Mouse (Mus musculus) liver, adult 2 months (tissue): Measurements from ENCODE around the gene Ntn3. TPM values are rescaled to one million over a fixed set of nuclear protein-coding genes. Genes with fewer than 3 reads are reported as not detected.

Experiments used
- DNase-seq: peaks from one replicate; pipeline ENCODE4 v3.0.0-alpha.2; 2011; ENCODE audit warnings: low read depth, low spot score; ENCODE audit errors: extremely low read depth
- H3K27ac ChIP-seq: fragments of 200-500 bp; replicated peaks from 2 replicates; pipeline ENCODE4 v1.5.1; 2012; ENCODE audit warnings: low read depth, mild to moderate bottlenecking, control low read depth, inconsistent platforms, low read length; ENCODE audit not compliant: insufficient read depth
- H3K27me3 ChIP-seq: fragments of 200-500 bp; 2 replicates; pipeline ENCODE4 v1.6.1; 2012; ENCODE audit warnings: mild to moderate bottlenecking, moderate library complexity, low read length, inconsistent platforms; ENCODE audit not compliant: control insufficient read depth, insufficient read depth
- H3K36me3 ChIP-seq: fragments of 200-500 bp; 2 replicates; pipeline ENCODE4 v1.6.1; 2012; ENCODE audit warnings: low read length, inconsistent platforms; ENCODE audit not compliant: control insufficient read depth, insufficient read depth
- H3K4me1 ChIP-seq: fragments of 200-500 bp; 2 replicates; pipeline ENCODE4 v1.6.1; 2011; ENCODE audit warnings: low read length; ENCODE audit not compliant: control insufficient read depth, insufficient read depth
- H3K4me3 ChIP-seq: fragments of 200-500 bp; 2 replicates; pipeline ENCODE4 v1.5.1; 2011; ENCODE audit warnings: low read depth, mild to moderate bottlenecking, control low read depth, low read length, moderate library complexity; ENCODE audit not compliant: insufficient read depth
- H3K79me2 ChIP-seq: fragments of 200-500 bp; 2 replicates; pipeline ENCODE4 v1.6.1; 2012; ENCODE audit warnings: inconsistent platforms, mild to moderate bottlenecking, low read length, moderate library complexity; ENCODE audit not compliant: control insufficient read depth, insufficient read depth
- H3K9ac ChIP-seq: fragments of 200-500 bp; 2 replicates; pipeline ENCODE4 v1.6.1; 2012; ENCODE audit warnings: low read depth, mild to moderate bottlenecking, control low read depth, inconsistent platforms, low read length
- CTCF ChIP-seq: fragments of 200-500 bp; IDR thresholded peaks from 2 replicates; pipeline ENCODE4 v1.5.1; 2011; ENCODE audit warnings: low read depth, low read length, control low read depth
- POLR2A ChIP-seq: fragments of 200-500 bp; IDR thresholded peaks from 2 replicates; pipeline ENCODE4 v1.6.1; 2011; ENCODE audit warnings: low read length, control low read depth; ENCODE audit not compliant: insufficient read depth; ENCODE audit errors: extremely low read depth
- WGBS: fragments of 180-500 bp; shearing (Covaris S2); methylation state at CpG from one replicate; pipeline ENCODE4 v1.1.7; 2018; 5-methylcytosine and 5-hydroxymethylcytosine counted together
- polyA plus RNA-seq: library from polyadenylated mRNA; depleted of rRNA; stranded (reverse); fragments of >200 nt; gene quantifications from 2 replicates; pipeline ENCODE4 v1.2.3, GENCODE M21; 2012
- total RNA-seq: library from RNA; depleted of rRNA; stranded (reverse); fragments of >200 nt; gene quantifications from 2 replicates; pipeline ENCODE4 v1.2.3, GENCODE M21; 2014

The Ntn3 gene
- total and polyA plus RNA-seq, 2 experiments, result 2.3 to 7.4 TPM

GRCm38 (mm10) chr17:24225851-24226250, 16.5 kb upstream of the Ntn3 start:
- peak overlapping the region; percentile 84 for H3K9ac ChIP-seq
- DNase-seq, result no peak
- H3K79me2 ChIP-seq, result peaks cover 7% of the 10 kb centered on the region; the same call in 1 of the 2 replicates
- H3K27me3 ChIP-seq, result no peaks in the 10 kb centered on the region
- H3K36me3 ChIP-seq, result no peaks in the 10 kb centered on the region; the same call in 1 of the 2 replicates
- peak overlapping the region; percentile 96 for H3K27ac ChIP-seq
- no peak for TF ChIP-seq CTCF
- no peak for TF ChIP-seq POLR2A
- WGBS, result 81% methylated on average over 5 of the region's 5 CpGs
- H3K4me1 ChIP-seq, result peaks cover 41% of the 10 kb centered on the region
- H3K4me3 ChIP-seq, result peak overlapping the region; percentile 60

DNA sequence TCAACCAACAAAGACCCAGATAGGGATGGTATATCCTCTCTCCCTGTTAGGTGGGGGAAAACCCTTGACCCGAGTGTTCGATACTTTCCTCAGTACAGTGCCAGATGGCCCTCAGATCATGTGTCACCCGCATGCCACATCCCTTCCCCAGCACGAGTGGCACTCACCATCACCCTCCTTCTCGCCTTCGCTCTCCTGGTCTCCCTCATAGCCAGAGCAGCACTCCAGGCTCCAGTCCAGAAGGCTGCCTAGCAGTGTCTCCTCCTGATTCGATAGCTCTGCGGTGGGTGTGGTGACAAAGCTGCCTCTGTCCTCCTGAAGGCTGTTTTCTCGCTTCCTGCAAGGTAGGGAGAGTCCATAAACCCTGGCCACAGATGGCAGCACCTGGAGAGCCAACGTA, 15.4 kb upstream of the Ntn3 start:
- H3K4me1 ChIP-seq, result peaks cover 41% of the 10 kb centered on the region
- peak overlapping the region; percentile 96 for H3K27ac ChIP-seq
- DNase-seq, result peak; percentile 96
- peaks cover 14% of the 10 kb centered on the region; the same call in 1 of the 2 replicates for H3K79me2 ChIP-seq
- H3K9ac ChIP-seq, result peak overlapping the region; percentile 84
- H3K36me3 ChIP-seq, result no peaks in the 10 kb centered on the region; the same call in 1 of the 2 replicates
- 21% methylated on average over 10 of the region's 10 CpGs for WGBS
- no peaks in the 10 kb centered on the region for H3K27me3 ChIP-seq
- TF ChIP-seq POLR2A (peak; percentile 66; the same call in 1 of the 2 replicates), CTCF (no peak)
- peak overlapping the region; percentile 60; the same call in 1 of the 2 replicates for H3K4me3 ChIP-seq

GRCm38 (mm10) chr17:24223513-24223912, 14.2 kb upstream of the Ntn3 start:
- Histone ChIP-seq H3K27ac (peak overlapping the region; percentile 96), H3K36me3 (no peaks in the 10 kb centered on the region; the same call in 1 of the 2 replicates)
- WGBS, result 40% methylated on average over 5 of the region's 5 CpGs

GRCm38 (mm10) chr17:24222653-24223052, 13.3 kb upstream of the Ntn3 start:
- no peak overlapping the region for H3K9ac ChIP-seq
- peaks cover under 1% of the 10 kb centered on the region; the same call in 1 of the 2 replicates for H3K36me3 ChIP-seq
- H3K27me3 ChIP-seq, result no peaks in the 10 kb centered on the region
- 89% methylated on average over 6 of the region's 6 CpGs for WGBS
- no peak for TF ChIP-seq CTCF
- DNase-seq, result no peak
- H3K79me2 ChIP-seq, result peaks cover 20% of the 10 kb centered on the region; the same call in 1 of the 2 replicates
- H3K4me3 ChIP-seq, result no peak overlapping the region
- peaks cover 44% of the 10 kb centered on the region for H3K4me1 ChIP-seq
- H3K27ac ChIP-seq, result peak overlapping the region; percentile 96

More at GRCm38 (mm10) chr17:24223513-24223912, 14.2 kb upstream of the Ntn3 start:
- peaks cover 20% of the 10 kb centered on the region; the same call in 1 of the 2 replicates for H3K79me2 ChIP-seq
- H3K27me3 ChIP-seq, result no peaks in the 10 kb centered on the region
- TF ChIP-seq CTCF, result no peak
- TF ChIP-seq POLR2A, result no peak
- peak; percentile 61 for DNase-seq
- no peak overlapping the region for H3K4me3 ChIP-seq
- peak overlapping the region; percentile 84 for H3K9ac ChIP-seq
- peaks cover 41% of the 10 kb centered on the region for H3K4me1 ChIP-seq

- peak; percentile 100 for DNase-seq
- H3K27me3 ChIP-seq, result no peaks in the 10 kb centered on the region
- H3K4me3 ChIP-seq, result peak within 1 kb of the TSS; percentile 90
- peak within 1 kb of the TSS; percentile 91 for H3K9ac ChIP-seq
- H3K36me3 ChIP-seq, result peaks cover 14% of the 10 kb centered on the region
- H3K79me2 ChIP-seq, result peaks cover 19% of the 10 kb centered on the region; the same call in 1 of the 2 replicates
- peaks cover 46% of the 10 kb centered on the region for H3K4me1 ChIP-seq
- TF ChIP-seq POLR2A, result peak; percentile 91
- TF ChIP-seq CTCF, result 0 out of 2 replicates have a peak, but pooled peaks have one; percentile 7
- peak within 1 kb of the TSS; percentile 96 for H3K27ac ChIP-seq
- under 1% methylated on average over 41 of the region's 41 CpGs for WGBS
Observed at GRCm38 (mm10) chr17:24220435-24221411, 11.4 kb upstream of the Ntn3 start, which contains the start of gene Tedc2. Gene Tedc2 (minus strand): TSS chr17:24220851.
